Mouse (Mus musculus) thymus, adult 2 months (tissue): Measurements from ENCODE around the gene Cldn9.

Source experiments
- CTCF ChIP-seq: fragments of 200-500 bp; IDR thresholded peaks from 2 replicates; pipeline ENCODE4 v1.5.1; 2012; ENCODE audit warnings: mild to moderate bottlenecking, control low read depth, low read length, moderate library complexity, borderline replicate concordance; ENCODE audit not compliant: control insufficient read depth, poor library complexity, insufficient read depth; ENCODE audit errors: extremely low read depth
- POLR2A ChIP-seq: fragments of 200-500 bp; IDR thresholded peaks from 2 replicates; pipeline ENCODE4 v1.6.1; 2012; ENCODE audit warnings: mild to moderate bottlenecking, low read length, control low read depth, moderate library complexity; ENCODE audit not compliant: control insufficient read depth, poor library complexity, insufficient read depth; ENCODE audit errors: extremely low read depth

DNA sequence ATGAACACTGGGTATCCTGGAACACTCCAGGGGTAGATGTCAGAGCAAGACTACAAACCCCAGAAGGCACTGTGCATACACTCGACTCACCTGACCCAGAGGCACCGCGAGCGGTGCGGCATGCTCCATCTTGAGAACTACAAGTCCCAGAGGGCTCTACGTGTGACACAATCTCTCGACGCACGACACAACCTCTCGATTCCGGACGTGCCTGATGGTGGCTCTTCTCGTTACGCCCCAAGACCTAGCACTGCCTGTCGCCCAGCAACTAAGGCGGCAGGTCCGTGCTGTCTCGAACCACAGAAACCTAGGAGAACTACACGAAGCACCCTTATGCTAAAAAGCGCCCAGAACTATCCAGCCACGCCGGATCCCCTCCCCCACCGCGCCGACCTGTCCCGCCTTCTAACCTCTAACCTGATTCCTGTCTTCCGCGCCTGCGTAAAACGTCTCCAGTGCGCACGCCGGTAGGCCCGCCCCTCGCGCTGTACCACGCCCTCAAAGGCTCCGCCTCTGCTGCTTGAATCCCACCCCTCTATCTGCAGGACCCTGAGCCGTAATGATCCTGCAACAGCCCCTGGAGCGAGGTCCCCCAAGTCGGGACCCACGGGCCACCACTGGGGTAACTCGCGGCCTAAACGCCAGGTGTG, 10.3 kb downstream of the Cldn9 start, which contains the start of the genes Hcfc1r1 and Thoc6:
- TF ChIP-seq CTCF (no peak; the same call in none of the 2 replicates), POLR2A (peak; percentile 56; the same call in 1 of the 2 replicates)
